Mouse (Mus musculus) ES-E14 (cell line): Measurements from ENCODE around the gene Opn4. TPM values are rescaled to one million over a fixed set of nuclear protein-coding genes. Genes with fewer than 3 reads are reported as not detected.

Source experiments
- DNase-seq: peaks from one replicate; pipeline ENCODE4 v3.0.0-alpha.2; 2013; ENCODE audit warnings: low read depth, low spot score
- H3K27ac ChIP-seq: 2 replicates; pipeline ENCODE4 v1.5.1; 2012; ENCODE audit warnings: low read depth, mild to moderate bottlenecking, low read length, moderate library complexity, mixed read lengths; ENCODE audit not compliant: poor library complexity, insufficient read depth, severe bottlenecking
- H3K36me3 ChIP-seq: 2 replicates; pipeline ENCODE4 v1.6.1; 2012; ENCODE audit warnings: mild to moderate bottlenecking, low read length, moderate library complexity, mixed read lengths; ENCODE audit not compliant: control insufficient read depth, poor library complexity, insufficient read depth, severe bottlenecking
- H3K4me1 ChIP-seq, 2 experiments: fragments of 150-350 bp in 1 of 2; sonication (generic) in 1 of 2; 2 replicates each; pipeline ENCODE4 v1.6.1; 2012; ENCODE audit warnings: low read length in 2 of 2, mild to moderate bottlenecking in 1 of 2, mixed read lengths in 1 of 2; ENCODE audit not compliant: control insufficient read depth in 2 of 2, insufficient read depth in 2 of 2, poor library complexity in 1 of 2
- H3K4me3 ChIP-seq, 2 experiments: fragments of 150-350 bp in 1 of 2; sonication (generic) in 1 of 2; 2 replicates each; pipeline ENCODE4 v1.5.1; 2012; ENCODE audit warnings: low read length in 2 of 2, low read depth in 1 of 2, mild to moderate bottlenecking in 1 of 2, mixed read lengths in 1 of 2; ENCODE audit not compliant: insufficient read depth in 1 of 2, poor library complexity in 1 of 2, severe bottlenecking in 1 of 2
- H3K9ac ChIP-seq: 2 replicates; pipeline ENCODE4 v1.6.1; 2012; ENCODE audit warnings: low read depth, mild to moderate bottlenecking, low read length, mixed read lengths; ENCODE audit not compliant: poor library complexity, insufficient read depth, severe bottlenecking
- H3K9me3 ChIP-seq: fragments of 150-350 bp; sonication (generic); 2 replicates; pipeline ENCODE4 v1.6.1; 2012; ENCODE audit warnings: low read depth, mild to moderate bottlenecking, low read length; ENCODE audit not compliant: control insufficient read depth, insufficient read depth
- CHD2 ChIP-seq: IDR thresholded peaks from 2 replicates; pipeline ENCODE4 v1.6.1; 2014; ENCODE audit warnings: mild to moderate bottlenecking, low read depth, low read length, inconsistent platforms
- HCFC1 ChIP-seq: IDR thresholded peaks from 2 replicates; pipeline ENCODE4 v1.6.1; 2012; ENCODE audit warnings: low read length, inconsistent platforms, borderline replicate concordance; ENCODE audit not compliant: insufficient read depth
- MAFK ChIP-seq: IDR thresholded peaks from 2 replicates; pipeline ENCODE4 v1.6.1; 2014; ENCODE audit warnings: mild to moderate bottlenecking, low read depth, low read length, inconsistent platforms; ENCODE audit not compliant: insufficient read depth
- ZC3H11A ChIP-seq: IDR thresholded peaks from 2 replicates; pipeline ENCODE4 v1.6.1; 2012; ENCODE audit warnings: low read depth, mild to moderate bottlenecking, inconsistent platforms, low read length, borderline replicate concordance
- ZNF384 ChIP-seq: IDR thresholded peaks from 2 replicates; pipeline ENCODE4 v1.6.1; 2012; ENCODE audit warnings: low read depth, low read length, inconsistent platforms
- in situ Hi-C, 2 experiments: fragments of 600-800 bp; cut with MboI; formaldehyde crosslinking; loops; one replicate each; pipeline ENCODE4 v1.15.1; 2025; ENCODE audit warnings: low sequenced_read_pairs in 2 of 2, inconsistent platforms in 1 of 2; ENCODE audit not compliant: unreplicated experiment in 2 of 2
- total RNA-seq: library from RNA; depleted of rRNA; stranded (reverse); fragments of 300-350 nt; gene quantifications from 2 replicates; pipeline ENCODE4 v1.2.3, GENCODE M21; 2012

Opn4 gene
- total RNA-seq, 1 experiment = 0.31 TPM

GRCm38 (mm10) chr14:34614551-34614950 is 14.6 kb upstream of the Opn4 start:
- H3K9me3 ChIP-seq = no peaks in the 10 kb centered on the region
- in situ Hi-C loops = no loop called here
- peak overlapping the region; percentile 68 for H3K9ac ChIP-seq
- TF ChIP-seq ZNF384 (no peak), MAFK (no peak), ZC3H11A (no peak), HCFC1 (no peak), CHD2 (no peak)
- no peak for DNase-seq
- H3K36me3 ChIP-seq = no peaks in the 10 kb centered on the region
- peak overlapping the region; percentile 19 to 55 for H3K4me3 ChIP-seq
- H3K4me1 ChIP-seq = peaks cover 3 to 19% of the 10 kb centered on the region in 2 experiments; a peak in 3 of 4 replicates
- peak overlapping the region; percentile 85 for H3K27ac ChIP-seq

GRCm38 (mm10) chr14:34613523-34613922 is 13.6 kb upstream of the Opn4 start:
- Histone ChIP-seq H3K9me3 (no peaks in the 10 kb centered on the region), H3K9ac (no peak overlapping the region), H3K4me1 (peaks cover 3 to 16% of the 10 kb centered on the region in 2 experiments; a peak in 3 of 4 replicates), H3K27ac (no peak overlapping the region), H3K36me3 (no peaks in the 10 kb centered on the region), H3K4me3 (no peak overlapping the region)
- in situ Hi-C loops = no loop called here
- TF ChIP-seq ZNF384 (no peak), ZC3H11A (no peak), CHD2 (no peak), HCFC1 (no peak), MAFK (no peak)
- no peak for DNase-seq

- TF ChIP-seq ZC3H11A = no peak
- TF ChIP-seq MAFK = no peak
- TF ChIP-seq HCFC1 = no peak
- no peak for TF ChIP-seq ZNF384
- TF ChIP-seq CHD2 = no peak
- no peaks in the 10 kb centered on the region for H3K36me3 ChIP-seq
- H3K27ac ChIP-seq = no peak overlapping the region
- no peak for DNase-seq
- H3K4me3 ChIP-seq = no peak overlapping the region
- H3K9me3 ChIP-seq = no peaks in the 10 kb centered on the region
- in situ Hi-C loops = no loop called here
- peaks cover 3 to 16% of the 10 kb centered on the region in 2 experiments; a peak in 3 of 4 replicates for H3K4me1 ChIP-seq
- H3K9ac ChIP-seq = no peak overlapping the region
Observed at GRCm38 (mm10) chr14:34612222-34612621, 12.3 kb upstream of the Opn4 start.

GRCm38 (mm10) chr14:34611591-34611990 is 11.6 kb upstream of the Opn4 start:
- no peak overlapping the region for H3K27ac ChIP-seq
- H3K36me3 ChIP-seq = no peaks in the 10 kb centered on the region
- TF ChIP-seq ZC3H11A = no peak
- TF ChIP-seq HCFC1 = no peak
- no peak for TF ChIP-seq MAFK
- TF ChIP-seq CHD2 = no peak
- no peak for TF ChIP-seq ZNF384
- no peak overlapping the region for H3K4me3 ChIP-seq
- peaks cover 3 to 15% of the 10 kb centered on the region in 2 experiments; a peak in 3 of 4 replicates for H3K4me1 ChIP-seq
- no peak for DNase-seq
- H3K9me3 ChIP-seq = no peaks in the 10 kb centered on the region
- in situ Hi-C loops = no loop called here
- H3K9ac ChIP-seq = no peak overlapping the region

GRCm38 (mm10) chr14:34601910-34602309 is 2.0 kb upstream of the Opn4 start:
- Histone ChIP-seq H3K9me3 (no peaks in the 10 kb centered on the region), H3K9ac (no peak overlapping the region), H3K4me1 (no peaks in the 10 kb centered on the region), H3K4me3 (no peak overlapping the region), H3K36me3 (no peaks in the 10 kb centered on the region), H3K27ac (no peak overlapping the region)
- in situ Hi-C loops = no loop called here
- TF ChIP-seq ZC3H11A (no peak), MAFK (no peak), HCFC1 (no peak), ZNF384 (no peak), CHD2 (no peak)
- no peak for DNase-seq
